Mouse (Mus musculus) heart, embryonic 14.5 days (tissue): ENCODE data around the gene Mapk7. TPM values are rescaled to one million over a fixed set of nuclear protein-coding genes. Genes with fewer than 3 reads are reported as not detected.
A peak's percentile ranks its signal among the peaks of the same experiment; 100 is the strongest.

Experiments used
- ATAC-seq: fragments of 200-750 bp; cut with Nextera tagmentation; 2 replicates; pipeline ENCODE4 v1.8.0; 2017; ENCODE audit warnings: low read depth, moderate TSS enrichment; ENCODE audit not compliant: insufficient number of reproducible peaks, insufficient read depth, low FRiP score
- H3K27ac ChIP-seq, 2 experiments: fragments of 200-500 bp in 1 of 2; fragments of 300-500 bp in 1 of 2; sonication (generic) in 1 of 2; replicated peaks in 1 of 2; 2 replicates each; pipeline ENCODE4 v1.5.1; 2012 to 2014; ENCODE audit warnings: low read depth in 2 of 2, low read length in 2 of 2, control low read depth in 1 of 2, mild to moderate bottlenecking in 1 of 2, mixed read lengths in 1 of 2; ENCODE audit not compliant: control insufficient read depth in 1 of 2, insufficient read depth in 1 of 2
- H3K27me3 ChIP-seq: fragments of 300-500 bp; sonication (generic); 2 replicates; pipeline ENCODE4 v1.6.1; 2014; ENCODE audit warnings: mild to moderate bottlenecking, low read length, control low read depth; ENCODE audit not compliant: control insufficient read depth, insufficient read depth
- H3K36me3 ChIP-seq: fragments of 300-500 bp; sonication (generic); 2 replicates; pipeline ENCODE4 v1.6.1; 2014; ENCODE audit warnings: mild to moderate bottlenecking, control low read depth, low read length, mixed read lengths; ENCODE audit not compliant: control insufficient read depth, insufficient read depth
- H3K4me1 ChIP-seq, 2 experiments: fragments of 200-500 bp in 1 of 2; fragments of 300-500 bp in 1 of 2; sonication (generic) in 1 of 2; 2 replicates each; pipeline ENCODE4 v1.6.1; 2012 to 2014; ENCODE audit warnings: low read length in 2 of 2, control low read depth in 1 of 2, mixed read lengths in 1 of 2; ENCODE audit not compliant: control insufficient read depth in 2 of 2, insufficient read depth in 2 of 2
- H3K4me2 ChIP-seq: fragments of 300-500 bp; sonication (generic); 2 replicates; pipeline ENCODE4 v1.6.1; 2014; ENCODE audit warnings: mild to moderate bottlenecking, low read length
- H3K4me3 ChIP-seq, 2 experiments: fragments of 200-500 bp in 1 of 2; fragments of 300-500 bp in 1 of 2; sonication (generic) in 1 of 2; 2 replicates each; pipeline ENCODE4 v1.5.1; 2012 to 2014; ENCODE audit warnings: low read length in 2 of 2, mild to moderate bottlenecking in 2 of 2, control low read depth in 1 of 2, low read depth in 1 of 2, moderate library complexity in 1 of 2; ENCODE audit not compliant: control insufficient read depth in 1 of 2, insufficient read depth in 1 of 2
- H3K9ac ChIP-seq: fragments of 300-500 bp; sonication (generic); 2 replicates; pipeline ENCODE4 v1.6.1; 2014; ENCODE audit warnings: mild to moderate bottlenecking, low read length
- H3K9me3 ChIP-seq: fragments of 300-500 bp; sonication (generic); 2 replicates; pipeline ENCODE4 v1.6.1; 2016; ENCODE audit warnings: low read length, control low read depth; ENCODE audit not compliant: control insufficient read depth
- WGBS: fragments of 180-500 bp; shearing (Covaris S2); extraction: QIAGEN DNeasy Blood & Tissue Kit; methylation state at CpG from one replicate; pipeline ENCODE4 v1.1.7; 2014; 5-methylcytosine and 5-hydroxymethylcytosine counted together
- polyA plus RNA-seq: library from polyadenylated mRNA; unstranded; fragments of >200 nt; fragmentation: Nextera tagmentation; extraction: Ambion mirVana; gene quantifications from 2 replicates; pipeline ENCODE4 v1.2.1, GENCODE M21; 2014

The Mapk7 gene
- polyA plus RNA-seq, 1 experiment from 2014 or later, result 23.2 TPM

DNA sequence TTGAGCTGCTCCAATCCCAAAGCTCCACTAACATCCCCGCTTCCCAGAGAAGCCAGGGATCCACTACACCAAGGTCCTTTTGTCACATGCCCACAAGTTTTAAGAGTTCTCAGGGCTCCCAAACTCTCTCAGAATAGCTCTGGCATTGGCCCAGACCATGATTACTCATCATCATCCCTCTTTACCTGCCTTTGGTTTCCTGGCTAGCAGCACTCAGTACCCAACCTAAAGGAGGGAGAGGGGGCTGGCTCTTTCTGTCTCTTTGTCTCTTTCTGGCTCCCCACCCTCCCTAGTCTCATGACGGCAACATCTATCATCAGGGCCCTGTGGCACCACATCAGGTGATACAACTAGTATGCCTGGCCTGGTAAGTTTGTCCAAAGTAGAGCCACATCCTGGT is 38.6 kb upstream of the Mapk7 start:
- no peak overlapping the region for H3K4me3 ChIP-seq
- H3K9me3 ChIP-seq, result no peaks in the 10 kb centered on the region
- H3K4me2 ChIP-seq, result no peak overlapping the region
- peaks cover 22% of the 10 kb centered on the region for H3K36me3 ChIP-seq
- no peak overlapping the region for H3K9ac ChIP-seq
- H3K27me3 ChIP-seq, result no peaks in the 10 kb centered on the region
- no peak for ATAC-seq
- peaks cover 0 to 4% of the 10 kb centered on the region in 2 experiments; a peak in 3 of 4 replicates for H3K4me1 ChIP-seq
- WGBS, result 79% methylated on average over 2 of the region's 2 CpGs
- 0 out of 4 replicates have a peak overlapping the region, but pooled peaks of 1 of the 2 experiments have one; percentile 6 for H3K27ac ChIP-seq

GRCm38 (mm10) chr11:61529268-61529713 is 35.1 kb upstream of the Mapk7 start:
- no peaks in the 10 kb centered on the region for H3K27me3 ChIP-seq
- 55% methylated on average over 4 of the region's 4 CpGs for WGBS
- H3K9ac ChIP-seq, result no peak overlapping the region
- no peaks in the 10 kb centered on the region for H3K9me3 ChIP-seq
- no peak overlapping the region; a peak in 1 of 4 replicates for H3K27ac ChIP-seq
- H3K4me2 ChIP-seq, result no peak overlapping the region
- ATAC-seq, result no peak
- H3K4me1 ChIP-seq, result peaks cover 4% of the 10 kb centered on the region in 2 experiments; a peak in 3 of 4 replicates
- peaks cover 30% of the 10 kb centered on the region for H3K36me3 ChIP-seq
- no peak overlapping the region for H3K4me3 ChIP-seq

- peaks cover 42% of the 10 kb centered on the region for H3K36me3 ChIP-seq
- no peak overlapping the region for H3K27ac ChIP-seq
- no peaks in the 10 kb centered on the region for H3K9me3 ChIP-seq
- WGBS, result 67% methylated on average over 1 of the region's 1 CpGs
- H3K4me3 ChIP-seq, result no peak overlapping the region
- H3K27me3 ChIP-seq, result no peaks in the 10 kb centered on the region
- no peak overlapping the region for H3K4me2 ChIP-seq
- H3K4me1 ChIP-seq, result peaks cover 2 to 4% of the 10 kb centered on the region in 2 experiments; a peak in 2 of 4 replicates
- no peak overlapping the region for H3K9ac ChIP-seq
- ATAC-seq, result no peak
Measured at GRCm38 (mm10) chr11:61526872-61527271, 32.7 kb upstream of the Mapk7 start.

DNA sequence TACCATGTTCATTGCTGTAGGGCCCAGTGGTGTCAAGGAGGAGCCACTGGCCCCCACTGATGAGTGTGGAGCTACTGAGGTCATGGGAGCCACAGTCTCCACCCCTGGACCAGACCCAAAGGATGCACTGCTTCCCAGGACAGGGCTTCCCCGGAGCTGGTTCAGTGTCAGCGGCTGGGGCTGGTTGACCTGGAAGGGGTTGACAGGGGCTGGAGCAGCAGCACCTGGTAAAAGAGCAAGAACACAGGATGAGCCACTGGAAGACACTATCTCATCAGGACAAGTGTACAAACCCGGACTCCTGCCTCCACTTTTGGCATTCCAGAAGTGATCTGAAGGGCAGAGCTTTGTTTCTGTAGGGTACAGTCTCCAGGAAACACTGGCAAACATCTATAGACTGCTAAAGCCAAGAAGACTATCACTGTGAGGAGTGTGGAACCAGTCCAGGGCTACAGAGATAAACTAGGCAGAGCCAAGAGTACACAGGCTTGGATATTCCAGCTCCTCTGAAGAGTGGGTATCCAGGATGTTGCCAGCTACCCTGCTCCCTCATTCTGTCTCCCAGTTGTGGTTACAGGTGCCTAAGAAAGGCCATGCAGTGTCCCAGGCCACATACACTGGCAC is 25.4 kb upstream of the Mapk7 start:
- ATAC-seq, result no peak

DNA sequence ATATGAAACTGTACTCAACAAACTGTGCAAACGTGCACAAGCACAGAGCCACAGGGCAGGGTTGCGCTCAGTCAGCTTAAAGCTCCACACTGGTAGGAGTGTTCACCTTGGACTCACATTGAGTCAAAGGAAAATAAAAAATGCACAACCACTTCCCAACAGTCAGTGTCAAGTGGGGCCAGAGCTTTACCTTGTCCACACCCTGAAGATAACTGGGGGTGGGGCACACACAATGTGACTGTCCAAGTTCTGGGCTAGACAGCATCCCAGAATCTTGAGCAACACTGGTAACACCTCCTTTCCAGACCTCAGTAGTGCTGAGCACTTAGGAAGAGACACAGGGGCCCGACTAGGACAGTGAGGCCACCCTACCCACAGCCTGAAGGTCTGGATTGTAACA is 24.7 kb upstream of the Mapk7 start:
- no peak overlapping the region for H3K9ac ChIP-seq
- H3K36me3 ChIP-seq, result peaks cover 60% of the 10 kb centered on the region
- no peak overlapping the region for H3K4me2 ChIP-seq
- H3K27me3 ChIP-seq, result no peaks in the 10 kb centered on the region
- no peak overlapping the region for H3K4me3 ChIP-seq
- H3K9me3 ChIP-seq, result no peaks in the 10 kb centered on the region
- WGBS, result 62% methylated on average over 3 of the region's 3 CpGs
- H3K4me1 ChIP-seq, result peaks cover 3 to 11% of the 10 kb centered on the region in 2 experiments
- no peak for ATAC-seq
- no peak overlapping the region for H3K27ac ChIP-seq

More for the DNA sequence above, 25.4 kb upstream of the Mapk7 start:
- peaks cover 3 to 11% of the 10 kb centered on the region in 2 experiments for H3K4me1 ChIP-seq
- no peak overlapping the region for H3K4me2 ChIP-seq
- no peaks in the 10 kb centered on the region for H3K9me3 ChIP-seq
- H3K27me3 ChIP-seq, result no peaks in the 10 kb centered on the region
- 82% methylated on average over 3 of the region's 3 CpGs for WGBS
- H3K4me3 ChIP-seq, result no peak overlapping the region
- H3K27ac ChIP-seq, result no peak overlapping the region
- H3K9ac ChIP-seq, result no peak overlapping the region
- H3K36me3 ChIP-seq, result peaks cover 62% of the 10 kb centered on the region

DNA sequence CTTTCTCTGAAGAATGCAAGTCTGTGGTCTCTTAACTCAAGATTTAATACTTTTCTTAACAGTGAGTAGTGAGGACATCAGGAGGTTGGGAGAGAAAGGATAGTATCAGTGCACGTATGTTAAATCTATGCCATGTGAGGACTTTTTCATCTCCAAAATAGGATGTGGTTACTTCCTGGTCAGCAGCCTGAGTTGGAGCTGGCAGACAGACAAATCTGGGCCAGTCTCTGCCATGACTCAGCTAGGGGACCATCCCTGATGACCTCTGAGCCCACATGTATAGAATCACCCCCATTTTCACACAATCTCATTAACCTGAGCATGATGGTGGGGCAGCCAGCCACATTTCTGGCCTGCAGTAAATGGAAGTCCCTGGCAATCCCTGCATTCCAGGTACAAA is 23.8 kb upstream of the Mapk7 start:
- Histone ChIP-seq H3K9ac (no peak overlapping the region), H3K27me3 (no peaks in the 10 kb centered on the region)
- 90% methylated on average over 1 of the region's 1 CpGs for WGBS

DNA sequence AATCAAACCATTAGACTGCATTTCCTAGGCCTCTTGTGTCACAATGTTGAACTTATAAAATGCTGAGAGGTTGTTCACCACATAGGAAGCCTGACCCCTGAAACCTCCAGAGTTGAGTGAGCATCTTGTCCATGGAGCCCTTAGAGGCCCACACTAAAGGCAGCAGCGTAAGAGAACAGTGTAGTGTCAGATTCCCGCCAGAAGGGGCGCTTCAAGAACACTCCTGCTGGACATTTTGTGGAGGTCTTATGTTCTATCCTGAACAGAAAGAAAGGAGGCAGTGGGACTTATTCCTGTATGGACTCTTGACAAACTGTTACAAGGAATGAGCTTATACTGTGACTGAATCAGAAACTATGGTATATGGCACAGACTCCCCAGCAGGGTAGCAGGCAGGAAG is 20.7 kb upstream of the Mapk7 start:
- Histone ChIP-seq H3K4me3 (no peak overlapping the region), H3K27me3 (no peaks in the 10 kb centered on the region), H3K27ac (no peak overlapping the region), H3K4me2 (no peak overlapping the region), H3K4me1 (peaks cover 3 to 11% of the 10 kb centered on the region in 2 experiments), H3K9ac (no peak overlapping the region), H3K36me3 (peaks cover 33% of the 10 kb centered on the region), H3K9me3 (no peaks in the 10 kb centered on the region)
- WGBS, result 41% methylated on average over 3 of the region's 3 CpGs
- no peak for ATAC-seq

More for the DNA sequence above, 23.8 kb upstream of the Mapk7 start:
- Histone ChIP-seq H3K27ac (no peak overlapping the region), H3K4me3 (no peak overlapping the region), H3K4me2 (no peak overlapping the region), H3K9me3 (no peaks in the 10 kb centered on the region), H3K36me3 (peaks cover 57% of the 10 kb centered on the region), H3K4me1 (peaks cover 3 to 11% of the 10 kb centered on the region in 2 experiments)
- ATAC-seq, result no peak
